Mouse (Mus musculus) mammary gland, adult 2 months (tissue): ENCODE results near the gene Rpl3. TPM values are rescaled to one million over a fixed set of nuclear protein-coding genes. Genes with fewer than 3 reads are reported as not detected.

Experiments used
- polyA plus RNA-seq: library from polyadenylated mRNA; depleted of rRNA; stranded (reverse); fragments of >200 nt; gene quantifications from 2 replicates; pipeline ENCODE4 v1.2.3, GENCODE M21; 2012; ENCODE audit warnings: low replicate concordance; rRNA removed

Rpl3 gene
- polyA plus RNA-seq = 443 and 476 TPM in 2 replicates

GRCm38 (mm10) chr15:80091121-80091955 lies at the start of gene Rpl3, which contains the start of gene Syngr1:
TSS of gene Rpl3 (minus strand) at chr15:80091868.
TSS of gene Syngr1 (plus strand) at chr15:80091334.

GRCm38 (mm10) chr15:80132993-80133586 lies 41.4 kb upstream of the Rpl3 start, which contains the start of gene Tab1:
TSS of gene Tab1 (plus strand) at chr15:80133127.

Other genes with a start within 250 kb of the Rpl3 start
- gene Apobec3, start 200.2 kb downstream of the Rpl3 start, polyA plus RNA-seq = 71.3 and 98.3 TPM in 2 replicates
- 55.6 and 76.8 TPM in 2 replicates for gene Cbx7, start 120.7 kb downstream of the Rpl3 start, polyA plus RNA-seq
- 40.3 and 42.8 TPM in 2 replicates for gene Pdgfb, start 76.9 kb downstream of the Rpl3 start, polyA plus RNA-seq
- gene Syngr1, start 534 bp downstream of the Rpl3 start, polyA plus RNA-seq = 53.8 and 69.3 TPM in 2 replicates
- 22.7 and 23.2 TPM in 2 replicates for gene Tab1, start 41.3 kb upstream of the Rpl3 start, polyA plus RNA-seq
- 4.7 and 5.7 TPM in 2 replicates for gene Mgat3, start 81.9 kb upstream of the Rpl3 start, polyA plus RNA-seq
- gene Mief1, start 142.2 kb upstream of the Rpl3 start, polyA plus RNA-seq = 18.5 and 20.0 TPM in 2 replicates
- not detected in 2 replicates for gene AC140267.1, start 144.0 kb upstream of the Rpl3 start, polyA plus RNA-seq
- 158 and 174 TPM in 2 replicates for gene Atf4, start 163.3 kb upstream of the Rpl3 start, polyA plus RNA-seq
- 18.6 and 28.4 TPM in 2 replicates for gene Rps19bp1, start 172.4 kb upstream of the Rpl3 start, polyA plus RNA-seq
- gene Cacna1i, start 195.4 kb upstream of the Rpl3 start, polyA plus RNA-seq = 2.7 and 9.1 TPM in 2 replicates